Mouse (Mus musculus) limb, embryonic 13.5 days (tissue): ENCODE data around the gene Nfe2. TPM values are rescaled to one million over a fixed set of nuclear protein-coding genes. Genes with fewer than 3 reads are reported as not detected.

Experiments used
- ATAC-seq: fragments of 200-750 bp; cut with Nextera tagmentation; 2 replicates; pipeline ENCODE4 v1.8.0; 2017; ENCODE audit warnings: low read depth, moderate number of reproducible peaks, moderate TSS enrichment; ENCODE audit not compliant: low FRiP score
- H3K27ac ChIP-seq: fragments of 300-500 bp; sonication (generic); 2 replicates; pipeline ENCODE4 v1.5.1; 2015; ENCODE audit warnings: inconsistent platforms, mild to moderate bottlenecking, moderate library complexity
- H3K27me3 ChIP-seq: fragments of 300-500 bp; sonication (generic); 2 replicates; pipeline ENCODE4 v1.6.1; 2015; ENCODE audit warnings: mild to moderate bottlenecking, inconsistent platforms
- H3K36me3 ChIP-seq: fragments of 300-500 bp; sonication (generic); 2 replicates; pipeline ENCODE4 v1.6.1; 2015; ENCODE audit warnings: inconsistent platforms, mild to moderate bottlenecking, moderate library complexity
- H3K4me1 ChIP-seq: fragments of 300-500 bp; sonication (generic); 2 replicates; pipeline ENCODE4 v1.6.1; 2015; ENCODE audit warnings: inconsistent platforms
- H3K4me2 ChIP-seq: fragments of 300-500 bp; sonication (generic); replicated peaks from 2 replicates; pipeline ENCODE4 v1.6.1; 2015; ENCODE audit warnings: inconsistent platforms, mild to moderate bottlenecking, moderate library complexity
- H3K4me3 ChIP-seq: fragments of 300-500 bp; sonication (generic); 2 replicates; pipeline ENCODE4 v1.5.1; 2015; ENCODE audit warnings: moderate library complexity, mild to moderate bottlenecking, inconsistent platforms
- H3K9ac ChIP-seq: fragments of 300-500 bp; sonication (generic); 2 replicates; pipeline ENCODE4 v1.6.1; 2015; ENCODE audit warnings: mild to moderate bottlenecking, inconsistent platforms
- H3K9me3 ChIP-seq: fragments of 300-500 bp; sonication (generic); 2 replicates; pipeline ENCODE4 v1.6.1; 2016; ENCODE audit warnings: inconsistent platforms
- WGBS: fragments of 180-500 bp; shearing (Covaris S2); methylation state at CpG from one replicate; pipeline ENCODE4 v1.1.7; 2015; 5-methylcytosine and 5-hydroxymethylcytosine counted together
- microRNA counts: library from miRNA; unstranded; fragments of <30 nt; microRNA quantifications from one replicate; lab custom pipeline; 2016
- microRNA-seq: library from miRNA; unstranded; fragments of <30 nt; microRNA quantifications from one replicate; pipeline ENCODE4, GENCODE M21; 2016
- polyA plus RNA-seq: library from polyadenylated mRNA; unstranded; fragments of >200 nt; fragmentation: Nextera tagmentation; extraction: Ambion mirVana; gene quantifications from 2 replicates; pipeline ENCODE4 v1.2.1, GENCODE M21; 2015

Nfe2 gene
- polyA plus RNA-seq, 1 experiment from 2014 or later = 2.8 TPM

GRCm38 (mm10) chr15:103227022-103227421, 31.2 kb downstream of the Nfe2 start:
- H3K4me3 ChIP-seq = no peak overlapping the region
- no peak for ATAC-seq
- WGBS = 90% methylated on average over 3 of the region's 3 CpGs

GRCm38 (mm10) chr15:103224161-103224560, 34.0 kb downstream of the Nfe2 start:
- Histone ChIP-seq H3K9ac (no peak overlapping the region), H3K9me3 (no peaks in the 10 kb centered on the region), H3K27me3 (no peaks in the 10 kb centered on the region), H3K27ac (no peak overlapping the region), H3K36me3 (peaks cover 18% of the 10 kb centered on the region), H3K4me2 (no peak overlapping the region), H3K4me1 (peaks cover 16% of the 10 kb centered on the region), H3K4me3 (no peak overlapping the region)
- no peak for ATAC-seq
- 77% methylated on average over 2 of the region's 2 CpGs for WGBS

More at GRCm38 (mm10) chr15:103227022-103227421, 31.2 kb downstream of the Nfe2 start:
- Histone ChIP-seq H3K4me1 (peaks cover 13% of the 10 kb centered on the region), H3K9ac (no peak overlapping the region), H3K27me3 (no peaks in the 10 kb centered on the region), H3K36me3 (0 out of 2 replicates have a peak, but pooled peaks cover 2% of the 10 kb centered on the region), H3K27ac (no peak overlapping the region), H3K9me3 (no peaks in the 10 kb centered on the region), H3K4me2 (no peak overlapping the region)

- H3K27ac ChIP-seq = no peak overlapping the region; the same call in 1 of the 2 replicates
- no peaks in the 10 kb centered on the region for H3K9me3 ChIP-seq
- H3K9ac ChIP-seq = no peak overlapping the region
- H3K4me2 ChIP-seq = no peak overlapping the region
- H3K4me1 ChIP-seq = peaks cover 17% of the 10 kb centered on the region
- no peaks in the 10 kb centered on the region for H3K27me3 ChIP-seq
- H3K4me3 ChIP-seq = no peak overlapping the region
- H3K36me3 ChIP-seq = peaks cover 19% of the 10 kb centered on the region
- ATAC-seq = no peak
- WGBS = 82% methylated on average over 1 of the region's 1 CpGs
Observed at GRCm38 (mm10) chr15:103221386-103221785, 36.8 kb downstream of the Nfe2 start.

- WGBS = 64% methylated on average over 3 of the region's 3 CpGs
- H3K27me3 ChIP-seq = no peaks in the 10 kb centered on the region
- no peak overlapping the region for H3K4me3 ChIP-seq
- H3K9ac ChIP-seq = no peak overlapping the region
- H3K9me3 ChIP-seq = no peaks in the 10 kb centered on the region
- peaks cover 23% of the 10 kb centered on the region for H3K4me1 ChIP-seq
- H3K36me3 ChIP-seq = peaks cover 19% of the 10 kb centered on the region
- H3K4me2 ChIP-seq = no peak overlapping the region
- ATAC-seq = no peak
- no peak overlapping the region for H3K27ac ChIP-seq
Observed at GRCm38 (mm10) chr15:103220785-103221184, 37.4 kb downstream of the Nfe2 start.

- Histone ChIP-seq H3K4me1 (peaks cover 35% of the 10 kb centered on the region), H3K9ac (peak overlapping the region; percentile 62; the same call in 1 of the 2 replicates), H3K4me3 (peak overlapping the region; percentile 45), H3K27me3 (no peaks in the 10 kb centered on the region), H3K9me3 (no peaks in the 10 kb centered on the region), H3K36me3 (peaks cover 33% of the 10 kb centered on the region), H3K4me2 (peak overlapping the region; percentile 72), H3K27ac (peak overlapping the region; percentile 97)
- ATAC-seq = no peak
- WGBS = 13% methylated on average over 2 of the region's 2 CpGs
Observed at GRCm38 (mm10) chr15:103216052-103216451, 42.2 kb downstream of the Nfe2 start.

- ATAC-seq = peak; percentile 96
Observed at GRCm38 (mm10) chr15:103214971-103215907, 43.0 kb downstream of the Nfe2 start.

GRCm38 (mm10) chr15:103214149-103214548, 44.1 kb downstream of the Nfe2 start:
- peak overlapping the region; percentile 56 for H3K4me2 ChIP-seq
- H3K27ac ChIP-seq = peak overlapping the region; percentile 85
- ATAC-seq = no peak
- H3K9me3 ChIP-seq = no peaks in the 10 kb centered on the region
- H3K9ac ChIP-seq = peak overlapping the region; percentile 46
- peaks cover 40% of the 10 kb centered on the region for H3K36me3 ChIP-seq
- WGBS = 17% methylated on average over 2 of the region's 2 CpGs
- H3K4me3 ChIP-seq = peak overlapping the region; percentile 34
- H3K4me1 ChIP-seq = peaks cover 30% of the 10 kb centered on the region
- H3K27me3 ChIP-seq = no peaks in the 10 kb centered on the region

More at GRCm38 (mm10) chr15:103214971-103215907, 43.0 kb downstream of the Nfe2 start:
- whole genome bisulfite sequencing = under 1% methylated on average over 15 of the region's 15 CpGs
- Histone ChIP-seq H3K4me2 (peak overlapping the region; percentile 72), H3K4me1 (peaks cover 30% of the 10 kb centered on the region), H3K27ac (peak overlapping the region; percentile 97), H3K9me3 (no peaks in the 10 kb centered on the region), H3K4me3 (peak overlapping the region; percentile 45), H3K9ac (peak overlapping the region; percentile 62), H3K36me3 (peaks cover 33% of the 10 kb centered on the region), H3K27me3 (no peaks in the 10 kb centered on the region)

- Histone ChIP-seq H3K9ac (no peak overlapping the region), H3K4me1 (peaks cover 8% of the 10 kb centered on the region; the same call in 1 of the 2 replicates), H3K4me3 (no peak overlapping the region), H3K36me3 (peaks cover 80% of the 10 kb centered on the region), H3K27me3 (no peaks in the 10 kb centered on the region), H3K9me3 (no peaks in the 10 kb centered on the region), H3K27ac (no peak overlapping the region), H3K4me2 (no peak overlapping the region)
- no peak for ATAC-seq
- WGBS = 58% methylated on average over 2 of the region's 2 CpGs
Observed at GRCm38 (mm10) chr15:103205156-103205555, 53.0 kb downstream of the Nfe2 start.

- H3K4me1 ChIP-seq = peaks cover 8% of the 10 kb centered on the region; the same call in 1 of the 2 replicates
- no peaks in the 10 kb centered on the region for H3K27me3 ChIP-seq
- 0 out of 2 replicates have a peak overlapping the region, but pooled peaks have one; percentile 28 for H3K27ac ChIP-seq
- 0 out of 2 replicates have a peak overlapping the region, but pooled peaks have one; percentile 9 for H3K9ac ChIP-seq
- 43% methylated on average over 6 of the region's 6 CpGs for WGBS
- ATAC-seq = no peak
- no peak overlapping the region for H3K4me2 ChIP-seq
- no peak overlapping the region for H3K4me3 ChIP-seq
- no peaks in the 10 kb centered on the region for H3K9me3 ChIP-seq
- H3K36me3 ChIP-seq = peaks cover 81% of the 10 kb centered on the region
Observed at GRCm38 (mm10) chr15:103202088-103202793, 56.0 kb downstream of the Nfe2 start.

MicroRNAs within 50 kb of the gene (microRNA counts, 519-probe panel; counts per million panel counts)
- microRNA mmu-miR-148b (lab: Ali Mortazavi, UCI) = 3,859 counts per million, percentile 73 among the panel's probes with 10 or more counts

Small RNAs within 50 kb of the gene (microRNA-seq; reads per million reads assigned to microRNA genes)
- 173 reads per million, percentile 60 among the genes with 10 or more reads in this experiment for gene Mir148b

Other genes starting within 250 kb of the Nfe2 start
- gene Hoxc4, start 239.5 kb downstream of the Nfe2 start, polyA plus RNA-seq = 4.8 and 4.9 TPM in 2 replicates
- 15.6 and 16.7 TPM in 2 replicates for gene Smug1, start 91.3 kb downstream of the Nfe2 start, polyA plus RNA-seq
- gene Cbx5, start 18.6 kb downstream of the Nfe2 start, polyA plus RNA-seq = 153 and 166 TPM in 2 replicates
- gene Hnrnpa1, start 18.0 kb downstream of the Nfe2 start, polyA plus RNA-seq = 1,120 and 1,163 TPM in 2 replicates
- gene Copz1, start 14.3 kb upstream of the Nfe2 start, polyA plus RNA-seq = 283 TPM in 2 replicates
- 0.34 and 0.41 TPM in 2 replicates for gene Gpr84, start 52.2 kb upstream of the Nfe2 start, polyA plus RNA-seq
- gene Zfp385a, start 81.7 kb upstream of the Nfe2 start, polyA plus RNA-seq = 11.7 and 13.1 TPM in 2 replicates
- gene Itga5, start 108.4 kb upstream of the Nfe2 start, polyA plus RNA-seq = 55.2 and 55.3 TPM in 2 replicates
- gene Gtsf1, start 172.1 kb upstream of the Nfe2 start, polyA plus RNA-seq = not detected in 2 replicates
- gene Gtsf2, start 190.1 kb upstream of the Nfe2 start, polyA plus RNA-seq = not detected in 2 replicates
- gene Nckap1l, start 195.4 kb upstream of the Nfe2 start, polyA plus RNA-seq = 2.2 and 2.3 TPM in 2 replicates
- 4.8 TPM in 2 replicates for gene Pde1b, start 244.6 kb upstream of the Nfe2 start, polyA plus RNA-seq